Mouse (Mus musculus): ENCODE data around the gene Cpd.

The Cpd gene

GRCm38 (mm10) chr11:76846878-76847222 is at the start of gene Cpd:
Cpd (minus strand) TSS chr11:76847018.
- in situ Hi-C loops (cut with MboI; ENCODE audit: low pct_unique_long_range_greater_than_20kb in 1 of 2, low sequenced_read_pairs in 2 of 2, unreplicated experiment in 1 of 2), result no loop called here

- in situ Hi-C loops (cut with MboI; ENCODE audit: low pct_unique_long_range_greater_than_20kb in 1 of 2, low sequenced_read_pairs in 2 of 2, unreplicated experiment in 1 of 2), result no loop called here
These were observed 49.5 kb upstream of the Cpd start for GRCm38 (mm10) chr11:76896360-76896759.

- in situ Hi-C loops (cut with MboI; ENCODE audit: low pct_unique_long_range_greater_than_20kb in 1 of 2, low sequenced_read_pairs in 2 of 2, unreplicated experiment in 1 of 2), result no loop called here
These were observed 47.4 kb upstream of the Cpd start for GRCm38 (mm10) chr11:76894240-76894639.

- in situ Hi-C loops (cut with MboI; ENCODE audit: low pct_unique_long_range_greater_than_20kb in 1 of 2, low sequenced_read_pairs in 2 of 2, unreplicated experiment in 1 of 2), result no loop called here
These were observed 46.8 kb upstream of the Cpd start for GRCm38 (mm10) chr11:76893570-76893969.

- in situ Hi-C loops (cut with MboI; ENCODE audit: low pct_unique_long_range_greater_than_20kb in 1 of 2, low sequenced_read_pairs in 2 of 2, unreplicated experiment in 1 of 2), result no loop called here
These were observed 46.2 kb upstream of the Cpd start for GRCm38 (mm10) chr11:76892972-76893371.

GRCm38 (mm10) chr11:76891738-76892349 is 45.0 kb upstream of the Cpd start:
- in situ Hi-C loops (cut with MboI; ENCODE audit: low pct_unique_long_range_greater_than_20kb in 1 of 2, low sequenced_read_pairs in 2 of 2, unreplicated experiment in 1 of 2), result no loop called here

- in situ Hi-C loops (cut with MboI; ENCODE audit: low pct_unique_long_range_greater_than_20kb in 1 of 2, low sequenced_read_pairs in 2 of 2, unreplicated experiment in 1 of 2), result no loop called here
These were observed 44.4 kb upstream of the Cpd start for GRCm38 (mm10) chr11:76891171-76891570.

GRCm38 (mm10) chr11:76889339-76890164 is 42.7 kb upstream of the Cpd start:
- in situ Hi-C loops (cut with MboI; ENCODE audit: low pct_unique_long_range_greater_than_20kb in 1 of 2, low sequenced_read_pairs in 2 of 2, unreplicated experiment in 1 of 2), result no loop called here

GRCm38 (mm10) chr11:76884451-76884850 is 37.6 kb upstream of the Cpd start:
- in situ Hi-C loops (cut with MboI; ENCODE audit: low pct_unique_long_range_greater_than_20kb in 1 of 2, low sequenced_read_pairs in 2 of 2, unreplicated experiment in 1 of 2), result no loop called here

GRCm38 (mm10) chr11:76879816-76880215 is 33.0 kb upstream of the Cpd start:
- in situ Hi-C loops (cut with MboI; ENCODE audit: low pct_unique_long_range_greater_than_20kb in 1 of 2, low sequenced_read_pairs in 2 of 2, unreplicated experiment in 1 of 2), result no loop called here

GRCm38 (mm10) chr11:76874766-76875165 is 27.9 kb upstream of the Cpd start:
- in situ Hi-C loops (cut with MboI; ENCODE audit: low pct_unique_long_range_greater_than_20kb in 1 of 2, low sequenced_read_pairs in 2 of 2, unreplicated experiment in 1 of 2), result no loop called here

- in situ Hi-C loops (cut with MboI; ENCODE audit: low pct_unique_long_range_greater_than_20kb in 1 of 2, low sequenced_read_pairs in 2 of 2, unreplicated experiment in 1 of 2), result no loop called here
These were observed 27.0 kb upstream of the Cpd start for GRCm38 (mm10) chr11:76873865-76874264.

- in situ Hi-C loops (cut with MboI; ENCODE audit: low pct_unique_long_range_greater_than_20kb in 1 of 2, low sequenced_read_pairs in 2 of 2, unreplicated experiment in 1 of 2), result no loop called here
These were observed 25.9 kb upstream of the Cpd start for GRCm38 (mm10) chr11:76872556-76873234.

- in situ Hi-C loops (cut with MboI; ENCODE audit: low pct_unique_long_range_greater_than_20kb in 1 of 2, low sequenced_read_pairs in 2 of 2, unreplicated experiment in 1 of 2), result no loop called here
These were observed 14.4 kb upstream of the Cpd start for GRCm38 (mm10) chr11:76861185-76861584.

- in situ Hi-C loops (cut with MboI; ENCODE audit: low pct_unique_long_range_greater_than_20kb in 1 of 2, low sequenced_read_pairs in 2 of 2, unreplicated experiment in 1 of 2), result no loop called here
These were observed 12.4 kb upstream of the Cpd start for GRCm38 (mm10) chr11:76859261-76859660.

- in situ Hi-C loops (cut with MboI; ENCODE audit: low pct_unique_long_range_greater_than_20kb in 1 of 2, low sequenced_read_pairs in 2 of 2, unreplicated experiment in 1 of 2), result no loop called here
These were observed 12.0 kb upstream of the Cpd start for GRCm38 (mm10) chr11:76858781-76859180.

- in situ Hi-C loops (cut with MboI; ENCODE audit: low pct_unique_long_range_greater_than_20kb in 1 of 2, low sequenced_read_pairs in 2 of 2, unreplicated experiment in 1 of 2), result no loop called here
These were observed 10.3 kb upstream of the Cpd start for GRCm38 (mm10) chr11:76857111-76857510.

- in situ Hi-C loops (cut with MboI; ENCODE audit: low pct_unique_long_range_greater_than_20kb in 1 of 2, low sequenced_read_pairs in 2 of 2, unreplicated experiment in 1 of 2), result no loop called here
These were observed 9.8 kb upstream of the Cpd start for GRCm38 (mm10) chr11:76856601-76857000.

- in situ Hi-C loops (cut with MboI; ENCODE audit: low pct_unique_long_range_greater_than_20kb in 1 of 2, low sequenced_read_pairs in 2 of 2, unreplicated experiment in 1 of 2), result no loop called here
These were observed 7.9 kb upstream of the Cpd start for GRCm38 (mm10) chr11:76854475-76855341.
